Mouse (Mus musculus) neural tube, embryonic 12.5 days (tissue): ENCODE results near the gene Gm42878. TPM values are rescaled to one million over a fixed set of nuclear protein-coding genes. Genes with fewer than 3 reads are reported as not detected.

Experiments
- ATAC-seq: fragments of 200-750 bp; cut with Nextera tagmentation; 2 replicates; pipeline ENCODE4 v1.8.0; 2017; ENCODE audit warnings: low read depth, mild to moderate bottlenecking, moderate TSS enrichment, moderate library complexity; ENCODE audit not compliant: low FRiP score
- H3K27ac ChIP-seq: fragments of 300-500 bp; sonication (generic); 2 replicates; pipeline ENCODE4 v1.5.1; 2016
- H3K27me3 ChIP-seq: fragments of 300-500 bp; sonication (generic); replicated peaks from 2 replicates; pipeline ENCODE4 v1.6.1; 2016; ENCODE audit warnings: mild to moderate bottlenecking
- H3K36me3 ChIP-seq: fragments of 300-500 bp; sonication (generic); 2 replicates; pipeline ENCODE4 v1.6.1; 2016; ENCODE audit warnings: mild to moderate bottlenecking
- H3K4me1 ChIP-seq: fragments of 300-500 bp; sonication (generic); 2 replicates; pipeline ENCODE4 v1.6.1; 2016
- H3K4me2 ChIP-seq: fragments of 300-500 bp; sonication (generic); replicated peaks from 2 replicates; pipeline ENCODE4 v1.6.1; 2016; ENCODE audit warnings: mild to moderate bottlenecking
- H3K4me3 ChIP-seq: fragments of 300-500 bp; sonication (generic); 2 replicates; pipeline ENCODE4 v1.5.1; 2016
- H3K9ac ChIP-seq: fragments of 300-500 bp; sonication (generic); 2 replicates; pipeline ENCODE4 v1.6.1; 2016; ENCODE audit warnings: mild to moderate bottlenecking
- H3K9me3 ChIP-seq: fragments of 300-500 bp; sonication (generic); 2 replicates; pipeline ENCODE4 v1.6.1; 2016; ENCODE audit warnings: mild to moderate bottlenecking
- WGBS: fragments of 180-500 bp; shearing (Covaris S2); methylation state at CpG from one replicate; pipeline ENCODE4 v1.1.7; 2016; 5-methylcytosine and 5-hydroxymethylcytosine counted together
- polyA plus RNA-seq: library from polyadenylated mRNA; unstranded; fragments of >200 nt; fragmentation: Nextera tagmentation; extraction: Ambion mirVana; gene quantifications from 2 replicates; pipeline ENCODE4 v1.2.1, GENCODE M21; 2016

The Gm42878 gene
- polyA plus RNA-seq, 1 experiment from 2014 or later = not detected

- Histone ChIP-seq H3K36me3 (no peaks in the 10 kb centered on the region), H3K4me3 (no peak overlapping the region), H3K27me3 (no peaks in the 10 kb centered on the region), H3K4me1 (no peaks in the 10 kb centered on the region), H3K9me3 (no peaks in the 10 kb centered on the region), H3K9ac (no peak overlapping the region), H3K27ac (no peak overlapping the region), H3K4me2 (no peak overlapping the region)
- 44% methylated on average over 3 of the region's 3 CpGs for WGBS
- no peak for ATAC-seq
These were observed 75.7 kb downstream of the Gm42878 start for GRCm38 (mm10) chr5:121469566-121469965.

Other genes starting within 250 kb of the Gm42878 start
- gene Trafd1, start 159.8 kb downstream of the Gm42878 start, polyA plus RNA-seq = 116 and 119 TPM in 2 replicates
- gene Naa25, start 147.5 kb downstream of the Gm42878 start, polyA plus RNA-seq = 49.9 TPM in 2 replicates
- gene Tmem116, start 93.6 kb downstream of the Gm42878 start, polyA plus RNA-seq = 1.7 and 1.8 TPM in 2 replicates
- gene Erp29, start 93.0 kb downstream of the Gm42878 start, polyA plus RNA-seq = 132 and 136 TPM in 2 replicates
- gene Adam1b, start 42.0 kb downstream of the Gm42878 start, polyA plus RNA-seq = 0.15 TPM in 1 of 2 replicates, not detected in the other
- gene Adam1a, start within 50 bp of the Gm42878 start, polyA plus RNA-seq = 2.9 and 3.0 TPM in 2 replicates
- gene Mapkapk5, start 423 bp upstream of the Gm42878 start, polyA plus RNA-seq = 64.0 and 69.6 TPM in 2 replicates
- 122 and 130 TPM in 2 replicates for gene Aldh2, start 48.3 kb upstream of the Gm42878 start, polyA plus RNA-seq
- 1.2 and 1.5 TPM in 2 replicates for gene Acad12, start 73.5 kb upstream of the Gm42878 start, polyA plus RNA-seq
- 1.7 and 2.0 TPM in 2 replicates for gene Acad10, start 115.0 kb upstream of the Gm42878 start, polyA plus RNA-seq
- gene Brap, start 115.1 kb upstream of the Gm42878 start, polyA plus RNA-seq = 52.9 and 55.4 TPM in 2 replicates
- gene Atxn2, start 165.9 kb upstream of the Gm42878 start, polyA plus RNA-seq = 107 and 110 TPM in 2 replicates